Mouse (Mus musculus) heart, embryonic 10.5 days (tissue): Measurements from ENCODE around the gene Pkp4. TPM values are rescaled to one million over a fixed set of nuclear protein-coding genes. Genes with fewer than 3 reads are reported as not detected.

Source experiments
- DNase-seq: peaks from one replicate; pipeline ENCODE4 v3.0.0-alpha.2; 2017; ENCODE audit warnings: low spot score
- H3K27ac ChIP-seq: fragments of 300-500 bp; sonication (generic); 2 replicates; pipeline ENCODE4 v1.5.1; 2016; ENCODE audit warnings: mild to moderate bottlenecking
- H3K27me3 ChIP-seq: fragments of 300-500 bp; sonication (generic); 2 replicates; pipeline ENCODE4 v1.6.1; 2016; ENCODE audit warnings: mild to moderate bottlenecking; ENCODE audit not compliant: poor library complexity, insufficient read depth, severe bottlenecking
- H3K36me3 ChIP-seq: fragments of 300-500 bp; sonication (generic); 2 replicates; pipeline ENCODE4 v1.6.1; 2016; ENCODE audit warnings: mild to moderate bottlenecking, moderate library complexity
- H3K4me1 ChIP-seq: fragments of 300-500 bp; sonication (generic); 2 replicates; pipeline ENCODE4 v1.6.1; 2016; ENCODE audit warnings: mild to moderate bottlenecking
- H3K4me3 ChIP-seq: fragments of 300-500 bp; sonication (generic); 2 replicates; pipeline ENCODE4 v1.5.1; 2016; ENCODE audit warnings: mild to moderate bottlenecking, moderate library complexity
- H3K9me3 ChIP-seq: fragments of 300-500 bp; sonication (generic); 2 replicates; pipeline ENCODE4 v1.6.1; 2016; ENCODE audit warnings: mild to moderate bottlenecking, moderate library complexity
- WGBS: fragments of 180-500 bp; shearing (Covaris S2); methylation state at CpG from one replicate; pipeline ENCODE4 v1.1.7; 2016; 5-methylcytosine and 5-hydroxymethylcytosine counted together
- polyA plus RNA-seq: library from polyadenylated mRNA; unstranded; fragments of >200 nt; fragmentation: Nextera tagmentation; extraction: Ambion mirVana; gene quantifications from 2 replicates; pipeline ENCODE4 v1.2.1, GENCODE M21; 2016

Gene Pkp4
- polyA plus RNA-seq, 1 experiment from 2014 or later, result 18.5 TPM

DNA sequence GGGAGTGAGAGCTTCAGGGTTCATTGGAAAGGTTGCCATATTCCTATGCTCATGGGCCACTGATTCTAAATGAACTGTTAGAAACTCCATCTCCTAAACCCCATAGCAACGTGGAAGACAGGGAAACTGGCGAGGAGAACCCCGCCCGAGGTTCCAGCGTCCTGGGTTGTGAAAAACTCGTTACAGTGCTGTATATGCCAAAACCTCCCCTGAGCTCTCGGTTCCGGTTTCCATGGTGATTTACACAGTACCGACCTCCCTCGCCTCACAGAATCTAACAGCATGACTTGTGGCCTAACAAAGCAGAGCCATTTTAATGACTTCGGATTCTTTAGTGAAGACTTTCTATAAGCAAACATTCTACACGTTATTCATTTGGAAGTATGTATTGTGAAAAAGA, 141.0 kb downstream of the Pkp4 start:
- no peak overlapping the region for H3K27ac ChIP-seq
- no peak overlapping the region for H3K4me3 ChIP-seq
- H3K27me3 ChIP-seq, result no peaks in the 10 kb centered on the region
- peaks cover 13% of the 10 kb centered on the region for H3K36me3 ChIP-seq
- WGBS, result 84% methylated on average over 12 of the region's 12 CpGs
- DNase-seq, result no peak
- peaks cover 15% of the 10 kb centered on the region; the same call in 1 of the 2 replicates for H3K4me1 ChIP-seq
- H3K9me3 ChIP-seq, result no peaks in the 10 kb centered on the region

DNA sequence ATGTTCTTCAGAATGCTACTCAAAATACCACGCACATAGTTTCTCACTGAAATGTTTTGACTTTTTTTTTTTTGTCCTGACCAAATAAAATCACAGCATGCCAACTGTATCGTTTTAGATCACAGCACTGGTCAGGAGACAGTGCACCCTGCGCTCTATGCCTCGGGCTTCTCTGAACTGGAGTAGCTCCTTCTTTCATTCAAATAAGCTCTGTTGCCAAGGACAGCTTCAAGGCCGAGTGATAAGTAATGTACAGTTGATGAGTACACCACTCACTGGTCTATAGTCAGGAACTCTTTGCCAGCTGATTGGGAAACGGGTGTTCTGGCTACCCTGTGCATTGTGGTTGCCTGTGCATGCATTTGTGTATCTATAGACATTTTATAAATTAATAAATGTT, 141.8 kb downstream of the Pkp4 start:
- H3K9me3 ChIP-seq, result no peaks in the 10 kb centered on the region
- H3K4me3 ChIP-seq, result no peak overlapping the region
- H3K4me1 ChIP-seq, result peaks cover 16% of the 10 kb centered on the region; the same call in 1 of the 2 replicates
- no peak for DNase-seq
- no peak overlapping the region for H3K27ac ChIP-seq
- peaks cover 21% of the 10 kb centered on the region for H3K36me3 ChIP-seq
- WGBS, result 75% methylated on average over 6 of the region's 6 CpGs
- no peaks in the 10 kb centered on the region for H3K27me3 ChIP-seq

DNA sequence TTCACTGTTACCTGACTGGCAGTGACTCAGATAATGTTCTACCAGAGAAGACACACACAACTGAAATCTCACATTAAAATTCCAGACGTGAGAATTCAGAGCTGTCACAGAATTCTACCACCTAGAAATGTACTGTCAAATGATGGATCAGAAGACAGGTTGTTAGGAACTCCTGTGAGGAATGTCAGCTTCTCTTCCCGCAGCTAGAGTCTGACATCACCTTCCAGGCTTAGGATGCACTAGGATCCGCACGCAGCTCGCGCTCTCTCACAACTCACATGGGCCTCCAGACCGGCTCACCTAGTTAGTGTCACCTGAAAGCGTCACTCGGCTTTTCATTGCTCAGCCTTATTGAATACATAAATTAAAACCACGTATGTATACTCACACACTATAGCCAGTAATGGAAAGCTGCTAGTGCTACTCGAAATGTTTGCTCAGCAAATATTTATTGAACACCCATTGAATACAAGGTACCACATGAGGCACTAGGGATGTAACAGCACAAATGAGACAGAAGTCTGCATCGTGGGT, 142.9 kb downstream of the Pkp4 start:
- no peak overlapping the region for H3K27ac ChIP-seq
- H3K9me3 ChIP-seq, result no peaks in the 10 kb centered on the region
- H3K27me3 ChIP-seq, result no peaks in the 10 kb centered on the region
- peaks cover 33% of the 10 kb centered on the region for H3K36me3 ChIP-seq
- no peak for DNase-seq
- 88% methylated on average over 12 of the region's 12 CpGs for WGBS
- H3K4me3 ChIP-seq, result no peak overlapping the region
- H3K4me1 ChIP-seq, result peaks cover 16% of the 10 kb centered on the region; the same call in 1 of the 2 replicates

GRCm38 (mm10) chr2:59307302-59307701, 146.7 kb downstream of the Pkp4 start:
- no peak overlapping the region for H3K27ac ChIP-seq
- WGBS, result 90% methylated on average over 8 of the region's 8 CpGs
- H3K27me3 ChIP-seq, result no peaks in the 10 kb centered on the region
- H3K4me3 ChIP-seq, result no peak overlapping the region
- peaks cover 56% of the 10 kb centered on the region for H3K36me3 ChIP-seq
- no peak for DNase-seq
- peaks cover 15% of the 10 kb centered on the region; the same call in 1 of the 2 replicates for H3K4me1 ChIP-seq
- H3K9me3 ChIP-seq, result no peaks in the 10 kb centered on the region

DNA sequence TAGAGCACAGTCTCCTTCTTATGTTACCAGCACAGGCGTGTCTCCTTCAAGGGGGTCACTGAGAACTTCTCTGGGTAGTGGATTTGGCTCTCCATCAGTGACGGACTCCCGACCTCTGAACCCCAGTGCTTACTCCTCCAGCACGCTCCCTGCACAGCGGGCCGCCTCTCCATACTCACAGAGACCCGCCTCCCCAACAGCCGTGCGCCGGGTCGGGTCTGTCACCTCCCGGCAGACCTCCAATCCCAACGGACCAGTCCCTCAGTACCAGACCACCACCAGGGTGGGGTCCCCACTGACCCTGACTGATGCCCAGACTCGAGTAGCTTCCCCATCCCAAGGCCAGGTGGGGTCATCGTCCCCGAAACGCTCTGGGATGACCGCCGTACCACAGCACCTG, 147.4 kb downstream of the Pkp4 start:
- Histone ChIP-seq H3K4me3 (no peak overlapping the region), H3K27ac (no peak overlapping the region), H3K9me3 (no peaks in the 10 kb centered on the region), H3K27me3 (no peaks in the 10 kb centered on the region), H3K4me1 (peaks cover 8% of the 10 kb centered on the region; the same call in 1 of the 2 replicates), H3K36me3 (peaks cover 61% of the 10 kb centered on the region)
- DNase-seq, result no peak
- 96% methylated on average over 19 of the region's 19 CpGs for WGBS

GRCm38 (mm10) chr2:59313293-59313692, 152.6 kb downstream of the Pkp4 start:
- H3K4me1 ChIP-seq, result no peaks in the 10 kb centered on the region
- no peaks in the 10 kb centered on the region for H3K27me3 ChIP-seq
- H3K27ac ChIP-seq, result no peak overlapping the region
- peaks cover under 1% of the 10 kb centered on the region; the same call in 1 of the 2 replicates for H3K9me3 ChIP-seq
- H3K4me3 ChIP-seq, result no peak overlapping the region
- WGBS, result 89% methylated on average over 6 of the region's 6 CpGs
- DNase-seq, result no peak
- H3K36me3 ChIP-seq, result peaks cover 52% of the 10 kb centered on the region

DNA sequence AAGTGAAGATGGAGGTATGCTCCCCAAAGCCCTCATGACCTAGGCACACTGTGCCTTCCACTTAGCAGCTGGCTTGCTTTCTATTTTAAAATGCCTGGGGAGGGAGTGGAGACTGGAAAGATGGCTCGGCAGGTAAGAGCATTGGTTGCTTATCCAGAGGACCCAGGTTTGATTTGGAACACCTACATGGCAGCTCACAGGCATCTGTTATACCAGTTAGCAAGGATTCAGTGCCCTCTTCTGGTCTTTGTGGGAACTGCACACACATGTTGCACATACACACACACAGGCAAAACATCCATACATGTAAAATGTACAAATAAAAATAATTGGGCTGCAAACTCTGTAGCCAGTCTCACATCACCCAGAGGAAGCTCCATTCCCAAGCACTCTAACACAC, 158.0 kb downstream of the Pkp4 start:
- WGBS, result 100% methylated on average over 1 of the region's 1 CpGs
- no peaks in the 10 kb centered on the region for H3K4me1 ChIP-seq
- H3K36me3 ChIP-seq, result peaks cover 64% of the 10 kb centered on the region
- no peaks in the 10 kb centered on the region for H3K27me3 ChIP-seq
- no peak overlapping the region for H3K27ac ChIP-seq
- H3K4me3 ChIP-seq, result no peak overlapping the region
- no peak for DNase-seq
- H3K9me3 ChIP-seq, result peaks cover 10% of the 10 kb centered on the region

- H3K9me3 ChIP-seq, result no peaks in the 10 kb centered on the region
- 0 out of 2 replicates have a peak, but pooled peaks cover 6% of the 10 kb centered on the region for H3K4me1 ChIP-seq
- no peak for DNase-seq
- 91% methylated on average over 5 of the region's 5 CpGs for WGBS
- H3K27ac ChIP-seq, result no peak overlapping the region
- H3K36me3 ChIP-seq, result peaks cover 27% of the 10 kb centered on the region
- no peaks in the 10 kb centered on the region for H3K27me3 ChIP-seq
- H3K4me3 ChIP-seq, result no peak overlapping the region
Observed at GRCm38 (mm10) chr2:59327946-59328345, 167.3 kb downstream of the Pkp4 start.

- Histone ChIP-seq H3K9me3 (no peaks in the 10 kb centered on the region), H3K4me1 (peaks cover 14% of the 10 kb centered on the region), H3K4me3 (no peak overlapping the region), H3K27me3 (no peaks in the 10 kb centered on the region), H3K36me3 (peaks cover 38% of the 10 kb centered on the region), H3K27ac (no peak overlapping the region)
- 91% methylated on average over 9 of the region's 9 CpGs for WGBS
- DNase-seq, result no peak
Observed at GRCm38 (mm10) chr2:59331093-59331492, 170.4 kb downstream of the Pkp4 start.

GRCm38 (mm10) chr2:59332523-59332922, 171.9 kb downstream of the Pkp4 start:
- Histone ChIP-seq H3K4me3 (no peak overlapping the region), H3K27ac (no peak overlapping the region), H3K4me1 (peaks cover 17% of the 10 kb centered on the region), H3K9me3 (no peaks in the 10 kb centered on the region), H3K27me3 (no peaks in the 10 kb centered on the region), H3K36me3 (peaks cover 45% of the 10 kb centered on the region)
- no peak for DNase-seq
- WGBS, result 85% methylated on average over 4 of the region's 4 CpGs

GRCm38 (mm10) chr2:59338501-59338900, 177.9 kb downstream of the Pkp4 start:
- H3K9me3 ChIP-seq, result no peaks in the 10 kb centered on the region
- no peak overlapping the region for H3K27ac ChIP-seq
- no peaks in the 10 kb centered on the region for H3K27me3 ChIP-seq
- H3K4me1 ChIP-seq, result peaks cover 6% of the 10 kb centered on the region
- no peak overlapping the region for H3K4me3 ChIP-seq
- DNase-seq, result no peak
- WGBS, result 83% methylated on average over 11 of the region's 11 CpGs
- peaks cover 73% of the 10 kb centered on the region for H3K36me3 ChIP-seq

DNA sequence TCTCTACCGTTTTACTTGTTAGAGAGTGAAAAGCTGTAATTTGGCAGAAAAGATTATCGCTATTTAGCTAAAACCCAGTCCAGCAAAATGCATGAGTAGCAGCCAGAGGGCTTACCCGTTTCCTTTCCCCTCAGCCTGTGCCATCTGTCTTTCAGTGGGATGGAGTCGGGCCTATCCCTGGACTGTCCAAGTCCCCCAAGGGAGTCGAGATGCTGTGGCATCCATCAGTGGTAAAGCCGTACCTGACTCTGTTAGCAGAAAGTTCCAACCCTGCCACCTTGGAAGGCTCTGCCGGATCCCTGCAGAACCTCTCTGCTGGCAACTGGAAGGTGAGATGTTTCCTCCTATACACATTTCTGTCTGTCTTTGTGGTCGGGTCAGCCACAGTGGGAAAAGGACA, 178.3 kb downstream of the Pkp4 start:
- no peak overlapping the region for H3K4me3 ChIP-seq
- no peak for DNase-seq
- H3K27me3 ChIP-seq, result no peaks in the 10 kb centered on the region
- H3K4me1 ChIP-seq, result 0 out of 2 replicates have a peak, but pooled peaks cover 2% of the 10 kb centered on the region
- H3K27ac ChIP-seq, result no peak overlapping the region
- 93% methylated on average over 8 of the region's 8 CpGs for WGBS
- H3K36me3 ChIP-seq, result peaks cover 72% of the 10 kb centered on the region
- H3K9me3 ChIP-seq, result no peaks in the 10 kb centered on the region

DNA sequence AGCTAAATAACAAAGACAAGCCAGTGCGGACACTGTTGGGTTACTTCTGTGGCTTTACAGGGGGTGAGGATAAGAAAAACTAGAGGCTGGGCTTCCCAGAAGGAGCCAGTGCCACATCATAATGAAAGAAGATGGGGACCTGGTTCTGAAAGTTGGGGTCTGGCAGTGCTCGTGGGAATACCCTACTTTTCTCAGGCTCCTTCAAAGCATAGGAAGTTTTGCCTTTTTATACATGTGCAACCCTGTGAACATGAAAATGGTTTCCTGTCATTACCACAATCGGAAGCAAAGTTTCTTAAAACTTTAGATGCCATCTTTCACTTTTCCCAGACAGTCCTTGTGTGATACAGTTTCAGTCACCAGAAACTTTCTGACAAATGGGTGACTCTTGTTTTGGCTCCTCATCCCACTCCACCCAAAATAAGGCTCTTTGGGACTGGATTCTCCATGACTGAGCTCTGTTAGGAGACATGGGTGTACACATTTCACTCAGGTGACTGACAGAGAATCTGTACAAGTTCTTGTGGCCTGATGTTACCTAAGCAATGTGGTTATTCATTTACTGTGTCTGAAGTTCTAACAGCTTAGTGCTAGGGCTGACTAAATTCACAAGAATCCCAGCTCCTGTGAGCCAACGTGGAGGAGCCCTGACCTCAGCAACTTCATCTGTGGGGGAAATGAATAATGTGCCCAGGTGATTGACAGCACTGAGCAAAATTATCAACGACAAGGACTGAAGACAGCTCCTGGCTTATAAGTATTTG, 179.3 kb downstream of the Pkp4 start:
- Histone ChIP-seq H3K27ac (no peak overlapping the region), H3K4me1 (0 out of 2 replicates have a peak, but pooled peaks cover 2% of the 10 kb centered on the region), H3K9me3 (no peaks in the 10 kb centered on the region), H3K4me3 (no peak overlapping the region), H3K36me3 (peaks cover 75% of the 10 kb centered on the region), H3K27me3 (no peaks in the 10 kb centered on the region)
- no peak for DNase-seq
- 84% methylated on average over 5 of the region's 5 CpGs for WGBS
